Mouse (Mus musculus) neural tube, embryonic 14.5 days (tissue): ENCODE measurements around the gene Btbd19. TPM values are rescaled to one million over a fixed set of nuclear protein-coding genes. Genes with fewer than 3 reads are reported as not detected.

ENCODE experiments used
- ATAC-seq: fragments of 200-750 bp; cut with Nextera tagmentation; 2 replicates; pipeline ENCODE4 v1.8.0; 2017; ENCODE audit warnings: low read depth, mild to moderate bottlenecking, moderate TSS enrichment, moderate library complexity
- H3K27ac ChIP-seq: fragments of 300-500 bp; sonication (generic); 2 replicates; pipeline ENCODE4 v1.5.1; 2014; ENCODE audit warnings: low read depth, mild to moderate bottlenecking, control low read depth, low read length, moderate library complexity, mixed read lengths
- H3K27me3 ChIP-seq: fragments of 300-500 bp; sonication (generic); 2 replicates; pipeline ENCODE4 v1.6.1; 2014; ENCODE audit warnings: low read length; ENCODE audit not compliant: control insufficient read depth, insufficient read depth
- H3K36me3 ChIP-seq: fragments of 300-500 bp; sonication (generic); 2 replicates; pipeline ENCODE4 v1.6.1; 2014; ENCODE audit warnings: low read length, mixed read lengths; ENCODE audit not compliant: control insufficient read depth, insufficient read depth
- H3K4me1 ChIP-seq: fragments of 300-500 bp; sonication (generic); 2 replicates; pipeline ENCODE4 v1.6.1; 2014; ENCODE audit warnings: low read length; ENCODE audit not compliant: control insufficient read depth, insufficient read depth
- H3K4me2 ChIP-seq: fragments of 300-500 bp; sonication (generic); 2 replicates; pipeline ENCODE4 v1.6.1; 2014; ENCODE audit warnings: mild to moderate bottlenecking, low read depth, low read length, control low read depth
- H3K4me3 ChIP-seq: fragments of 300-500 bp; sonication (generic); 2 replicates; pipeline ENCODE4 v1.5.1; 2014; ENCODE audit warnings: low read depth, low read length, control low read depth, mixed read lengths
- H3K9ac ChIP-seq: fragments of 300-500 bp; sonication (generic); replicated peaks from 2 replicates; pipeline ENCODE4 v1.6.1; 2014; ENCODE audit warnings: low read depth, mild to moderate bottlenecking, control low read depth, low read length, mixed read lengths
- H3K9me3 ChIP-seq: fragments of 300-500 bp; sonication (generic); 2 replicates; pipeline ENCODE4 v1.6.1; 2016; ENCODE audit warnings: low read length; ENCODE audit not compliant: control insufficient read depth
- WGBS: fragments of 180-500 bp; shearing (Covaris S2); extraction: QIAGEN DNeasy Blood & Tissue Kit; methylation state at CpG from one replicate; pipeline ENCODE4 v1.1.7; 2014; 5-methylcytosine and 5-hydroxymethylcytosine counted together
- polyA plus RNA-seq: library from polyadenylated mRNA; unstranded; fragments of >200 nt; fragmentation: Nextera tagmentation; extraction: Ambion mirVana; gene quantifications from 2 replicates; pipeline ENCODE4 v1.2.1, GENCODE M21; 2014

The Btbd19 gene
- polyA plus RNA-seq, 1 experiment from 2014 or later: 3.9 TPM

- Histone ChIP-seq H3K27ac (no peak overlapping the region), H3K27me3 (no peaks in the 10 kb centered on the region), H3K9ac (no peak overlapping the region), H3K4me3 (no peak overlapping the region), H3K9me3 (no peaks in the 10 kb centered on the region), H3K4me1 (peaks cover 16% of the 10 kb centered on the region), H3K36me3 (peaks cover 10% of the 10 kb centered on the region), H3K4me2 (no peak overlapping the region)
- no peak for ATAC-seq
- 35% methylated on average over 6 of the region's 6 CpGs for WGBS
Measured at GRCm38 (mm10) chr4:117130790-117131189, 5.3 kb upstream of the Btbd19 start.

DNA sequence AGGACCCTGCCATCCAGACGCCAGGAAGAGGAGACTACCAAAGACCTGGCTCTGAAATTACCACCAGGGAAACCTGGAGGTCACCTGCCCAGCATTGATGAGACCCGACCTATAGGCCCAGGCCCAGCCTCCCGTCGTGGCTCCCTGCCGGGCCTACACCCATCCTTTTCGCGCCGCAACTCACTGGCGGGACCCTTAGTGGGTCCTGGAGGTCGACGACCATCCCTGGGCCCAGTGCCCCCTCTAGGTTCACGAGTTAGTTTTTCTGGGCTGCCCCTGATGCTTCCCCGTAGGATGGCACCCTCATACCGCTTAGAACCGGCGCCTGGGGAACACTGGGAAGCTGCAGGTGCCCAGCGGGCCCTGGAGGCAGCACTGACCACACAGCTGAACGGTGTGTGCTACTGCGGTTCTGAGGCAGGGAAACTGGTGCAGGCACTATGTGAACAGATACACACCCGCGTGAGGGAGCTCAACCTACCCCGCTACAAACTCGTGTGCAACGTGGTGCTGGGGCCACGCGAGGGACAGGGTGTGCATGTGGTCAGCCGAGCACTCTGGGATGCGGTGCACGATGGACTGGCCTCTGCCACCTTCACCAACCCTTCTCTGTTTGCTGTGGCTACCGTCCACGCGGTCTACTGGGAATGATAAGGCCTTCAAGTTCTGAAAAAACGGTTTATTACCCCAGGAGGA is 2.6 kb upstream of the Btbd19 start:
- WGBS: 85% methylated on average over 33 of the region's 33 CpGs
- H3K27ac ChIP-seq: no peak overlapping the region

GRCm38 (mm10) chr4:117126675-117127290 is 1.3 kb upstream of the Btbd19 start, which contains the start of gene Tctex1d4:
Gene Tctex1d4, plus strand, starts transcription at chr4:117126794.
- Histone ChIP-seq H3K27ac (peak within 1 kb of the TSS; percentile 56; the same call in 1 of the 2 replicates), H3K9me3 (no peaks in the 10 kb centered on the region), H3K4me1 (peaks cover 15% of the 10 kb centered on the region), H3K9ac (no peak within 1 kb of the TSS; the same call in 1 of the 2 replicates), H3K36me3 (peaks cover 10% of the 10 kb centered on the region), H3K4me3 (no peak within 1 kb of the TSS), H3K27me3 (no peaks in the 10 kb centered on the region), H3K4me2 (no peak within 1 kb of the TSS)
- WGBS: 87% methylated on average over 9 of the region's 9 CpGs
- ATAC-seq: no peak

More for the DNA sequence above, 2.6 kb upstream of the Btbd19 start:
- Histone ChIP-seq H3K4me3 (no peak overlapping the region), H3K4me2 (no peak overlapping the region), H3K9ac (no peak overlapping the region), H3K4me1 (peaks cover 25% of the 10 kb centered on the region), H3K36me3 (peaks cover 10% of the 10 kb centered on the region), H3K27me3 (no peaks in the 10 kb centered on the region), H3K9me3 (no peaks in the 10 kb centered on the region)
- no peak for ATAC-seq

GRCm38 (mm10) chr4:117125910-117126674 is 567 bp upstream of the Btbd19 start:
- WGBS: 49% methylated on average over 15 of the region's 15 CpGs
- peak overlapping the region; percentile 56; the same call in 1 of the 2 replicates for H3K27ac ChIP-seq
- no peak for ATAC-seq

DNA sequence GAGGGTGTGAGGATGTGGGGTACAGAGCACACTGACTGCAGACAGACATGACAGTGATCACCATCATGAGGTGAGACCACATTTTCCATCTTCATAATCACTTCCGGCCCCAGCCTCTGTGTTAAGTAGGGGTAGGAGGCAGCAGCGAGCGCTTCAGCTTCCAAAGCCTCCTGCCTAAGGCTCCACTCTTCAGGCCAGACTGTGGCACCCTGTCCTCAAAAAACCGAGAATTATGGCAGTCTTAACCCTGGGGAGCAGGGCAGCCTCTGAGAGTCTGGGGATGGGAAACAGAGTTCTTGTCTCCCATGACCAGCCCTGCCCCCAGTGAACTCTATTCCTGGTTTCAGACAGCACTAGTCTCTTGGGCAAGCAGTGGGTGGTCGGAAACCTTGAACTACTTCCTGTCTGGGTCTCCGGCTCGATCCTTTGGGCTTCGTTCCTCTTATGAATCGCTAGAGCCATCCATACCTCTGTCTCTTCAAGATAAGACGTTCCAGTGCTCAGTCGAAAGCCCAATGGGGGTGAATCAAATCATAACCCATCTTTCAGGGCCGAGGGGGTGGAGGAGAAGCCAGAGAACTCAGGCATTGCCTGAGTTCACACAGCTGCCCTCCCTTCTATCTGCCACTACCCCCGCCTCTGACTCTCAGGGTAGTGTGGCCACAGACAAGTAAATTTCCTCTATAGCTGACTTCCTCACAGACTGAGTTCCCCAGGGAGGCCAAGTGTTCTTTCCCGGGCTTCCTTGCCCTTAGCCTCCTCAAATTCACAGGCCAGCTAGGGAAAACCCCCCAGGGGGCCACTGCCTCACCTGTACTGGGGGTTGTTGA is 792 bp downstream of the Btbd19 start:
- Histone ChIP-seq H3K9me3 (no peaks in the 10 kb centered on the region), H3K36me3 (peaks cover 10% of the 10 kb centered on the region), H3K4me2 (no peak overlapping the region), H3K27ac (peak overlapping the region; percentile 56), H3K4me3 (no peak overlapping the region), H3K9ac (no peak overlapping the region), H3K4me1 (peaks cover 14% of the 10 kb centered on the region; the same call in 1 of the 2 replicates), H3K27me3 (no peaks in the 10 kb centered on the region)
- ATAC-seq: no peak
- WGBS: 72% methylated on average over 14 of the region's 14 CpGs

More at GRCm38 (mm10) chr4:117125910-117126674, 567 bp upstream of the Btbd19 start:
- Histone ChIP-seq H3K4me3 (no peak overlapping the region), H3K36me3 (peaks cover 10% of the 10 kb centered on the region), H3K27me3 (no peaks in the 10 kb centered on the region), H3K9ac (no peak overlapping the region; the same call in 1 of the 2 replicates), H3K4me2 (no peak overlapping the region), H3K9me3 (no peaks in the 10 kb centered on the region), H3K4me1 (peaks cover 11% of the 10 kb centered on the region; the same call in 1 of the 2 replicates)

GRCm38 (mm10) chr4:117124218-117124517 is 1.4 kb downstream of the Btbd19 start:
- 85% methylated on average over 3 of the region's 3 CpGs for WGBS
- Histone ChIP-seq H3K4me1 (peaks cover 17% of the 10 kb centered on the region; the same call in 1 of the 2 replicates), H3K27me3 (no peaks in the 10 kb centered on the region), H3K27ac (no peak overlapping the region), H3K9me3 (no peaks in the 10 kb centered on the region), H3K9ac (no peak overlapping the region), H3K4me2 (no peak overlapping the region), H3K36me3 (peaks cover 10% of the 10 kb centered on the region), H3K4me3 (no peak overlapping the region)
- no peak for ATAC-seq

DNA sequence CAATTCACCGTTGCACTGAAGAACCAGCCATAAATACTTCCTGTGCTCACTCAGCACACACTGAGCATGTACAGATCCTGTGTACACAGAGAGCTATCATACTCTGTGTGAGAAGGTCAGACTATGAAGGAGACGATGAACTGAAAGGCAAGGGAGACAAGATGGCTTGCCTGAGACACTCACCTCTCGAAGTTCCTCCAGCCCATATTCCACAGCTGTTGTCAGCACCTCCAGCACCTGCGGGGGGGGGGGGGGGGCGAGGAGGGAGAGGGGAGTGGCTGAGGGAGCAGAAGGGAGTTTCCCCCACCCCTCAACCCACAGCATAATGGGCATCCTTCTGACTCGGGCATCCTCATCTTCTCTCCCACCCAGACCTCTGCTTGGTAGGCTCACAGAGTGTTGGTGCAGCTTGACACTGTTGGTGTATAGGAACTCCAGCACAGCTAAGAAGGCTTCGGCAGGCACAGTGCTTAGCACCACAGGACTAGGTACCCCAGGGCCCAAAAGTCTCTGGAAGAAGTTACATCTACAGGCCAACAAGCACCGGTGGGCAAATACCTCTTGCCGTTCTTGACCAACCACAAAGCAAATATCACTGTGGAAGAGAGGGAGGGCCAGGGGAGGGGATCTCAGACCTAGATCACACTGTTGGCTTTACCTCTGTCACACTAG is 1.8 kb downstream of the Btbd19 start:
- Histone ChIP-seq H3K36me3 (peaks cover 7% of the 10 kb centered on the region), H3K4me2 (no peak overlapping the region), H3K9ac (no peak overlapping the region), H3K4me1 (peaks cover 17% of the 10 kb centered on the region; the same call in 1 of the 2 replicates), H3K9me3 (no peaks in the 10 kb centered on the region), H3K4me3 (no peak overlapping the region), H3K27ac (no peak overlapping the region), H3K27me3 (no peaks in the 10 kb centered on the region)
- WGBS: 81% methylated on average over 7 of the region's 9 CpGs
- ATAC-seq: no peak

DNA sequence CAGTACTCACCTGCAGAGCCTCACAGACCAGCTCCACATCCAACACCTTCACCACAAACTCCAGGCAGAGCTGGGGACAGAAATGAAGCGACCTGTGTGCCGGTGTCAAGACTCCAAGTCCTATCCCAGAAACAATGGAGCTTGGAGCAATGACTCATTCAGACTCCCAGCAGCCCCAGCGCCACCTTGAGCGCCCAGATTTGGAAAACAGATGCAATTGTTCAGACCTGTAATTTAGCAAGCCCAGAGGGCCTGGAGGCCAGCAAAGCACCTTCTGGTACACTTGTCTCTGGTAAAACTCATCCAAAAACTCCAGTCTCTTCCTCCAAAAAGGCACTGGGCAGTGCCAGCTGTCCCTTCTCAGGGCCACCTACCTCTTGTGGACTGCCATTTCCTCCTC is 3.3 kb downstream of the Btbd19 start:
- no peak for ATAC-seq
- 86% methylated on average over 4 of the region's 4 CpGs for WGBS

More for the DNA sequence above, 3.3 kb downstream of the Btbd19 start:
- Histone ChIP-seq H3K4me2 (no peak overlapping the region), H3K4me1 (peaks cover 17% of the 10 kb centered on the region; the same call in 1 of the 2 replicates), H3K27me3 (no peaks in the 10 kb centered on the region), H3K36me3 (no peaks in the 10 kb centered on the region), H3K9me3 (no peaks in the 10 kb centered on the region), H3K4me3 (no peak overlapping the region), H3K27ac (no peak overlapping the region), H3K9ac (no peak overlapping the region)
